Comparison of ENCODE assay signal across 23 mouse cellular contexts in the genomic region with DNA sequence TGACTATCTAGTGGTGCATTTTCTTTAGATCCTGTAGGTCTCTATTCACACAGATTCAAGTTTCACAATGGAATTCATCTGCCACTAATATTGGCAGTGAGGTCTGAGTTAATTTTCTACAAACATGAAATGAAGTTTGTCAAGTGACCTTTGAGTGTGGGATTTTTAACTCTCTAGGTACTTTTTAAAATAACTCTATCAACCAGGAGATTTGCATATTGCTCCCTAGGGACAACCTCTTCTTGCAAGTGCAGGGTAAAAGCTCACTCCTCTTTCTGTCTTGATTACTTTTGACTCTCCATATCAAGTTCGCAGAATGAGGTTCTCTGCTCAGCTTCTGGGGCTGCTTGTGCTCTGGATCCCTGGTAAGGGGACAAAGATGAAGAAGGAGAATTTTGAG.
DNase-seq lines count a peak whose midpoint lies in the region; ATAC-seq and TF ChIP-seq lines count a peak whose summit lies in the region.
"Had no signal": no experiment of that assay in that cellular context is flagged by ENCODE, and none has a peak within 500 bp of the region (broad histone marks: within the 10 kb centered on the region; RNA-seq: fewer than 3 reads in every experiment).

No protein-coding gene starts in this region.

- DNase-seq in spleen, postnatal 36 days (ENCODE audit: low spot score in 2 of 2): peak; percentile 5 to 40
- DNase-seq in spleen, postnatal 4 days (ENCODE audit: low spot score in 2 of 2): no peak
- DNase-seq in A20 (ENCODE audit: low read depth, low spot score) (peak; percentile 5), CH12.LX (ENCODE audit: extremely low read depth) (peak; percentile 89)
- DNase-seq in splenic B cell, adult 2 months (ENCODE audit: low read depth, low spot score): peak; percentile 58
- DNase-seq in layer of hippocampus, postnatal 25 days (ENCODE audit: extremely low spot score in 1 of 2, low spot score in 1 of 2): no peak
- DNase-seq in midbrain, embryonic 14.5 days: no peak
- DNase-seq: adrenal gland, adult 2 months; adrenal gland, adult 8-10 months; adrenal gland, postnatal 10 days; adrenal gland, postnatal 14 days; adrenal gland, postnatal 25 days; adrenal gland, postnatal 36 days; B cell, adult 2 months; cerebellum, adult 11 months; cerebellum, adult 11-12 months; cerebellum, adult 18-20 months; cerebellum, adult 2 months had no signal

- no peak for ATAC-seq in monocyte, adult 5-6 weeks (replicated peaks; ENCODE audit: insufficient number of reproducible peaks, low FRiP score, low TSS enrichment, poor library complexity, severe bottlenecking)
- no peak for ATAC-seq in midbrain, embryonic 14.5 days (ENCODE audit: low FRiP score, low TSS enrichment)
- ATAC-seq: activated CD4-positive, CD25-positive, alpha-beta regulatory T cell, adult 4 months; CD4-positive, CD25-positive, alpha-beta regulatory T cell, adult 4 months; Patski had no signal

- TF ChIP-seq EP300 in CH12.LX (IDR thresholded peaks at IDR 0.05; ENCODE audit: low read length): peak; percentile 69

- H3K4me3 ChIP-seq in CH12.LX (replicated peaks in 1 of 3; ENCODE audit: low read depth in 2 of 3, low read length in 2 of 3, poor library complexity in 1 of 3): no peak overlapping the region
- H3K4me3 ChIP-seq in midbrain, embryonic 14.5 days (replicated peaks; ENCODE audit: low read depth, low read length): no peak overlapping the region

- WGBS in midbrain, embryonic 14.5 days: 78% methylated on average over 1 of the region's 1 CpGs

- no peak overlapping the region for H3K9ac ChIP-seq in CH12.LX (ENCODE audit: insufficient read depth, low read depth)
- no peak overlapping the region for H3K9ac ChIP-seq in midbrain, embryonic 14.5 days (replicated peaks; ENCODE audit: low read length)

- H3K36me3 ChIP-seq in CH12.LX (replicated peaks in 1 of 2; ENCODE audit: control insufficient read depth in 1 of 2, insufficient read depth in 1 of 2, low read length in 1 of 2): no peaks in the 10 kb centered on the region
- no peaks in the 10 kb centered on the region for H3K36me3 ChIP-seq in splenic B cell, adult 2 months (ENCODE audit: control insufficient read depth, insufficient read depth, low read length, poor library complexity, severe bottlenecking)
- no peaks in the 10 kb centered on the region for H3K36me3 ChIP-seq in midbrain, embryonic 14.5 days (ENCODE audit: control insufficient read depth, insufficient read depth, low read length)
- H3K36me3 ChIP-seq: G1E had no signal

- no peak for TF ChIP-seq POLR2A in CH12.LX (IDR thresholded peaks at IDR 0.05; ENCODE audit: low read depth, low read length)

- no peaks in the 10 kb centered on the region for H3K9me3 ChIP-seq in CH12.LX (replicated peaks; ENCODE audit: low read length)
- no peaks in the 10 kb centered on the region for H3K9me3 ChIP-seq in midbrain, embryonic 14.5 days (ENCODE audit: control insufficient read depth, low read length)
- H3K9me3 ChIP-seq: G1E had no signal

- in situ Hi-C loops in CH12.LX (cut with MboI; ENCODE audit: low pct_ligation_motif_present, low pct_unique_long_range_greater_than_20kb, low sequenced_read_pairs): no loop called here

- H3K27ac ChIP-seq in CH12.LX (ENCODE audit: insufficient read depth, low read depth): no peak overlapping the region
- no peak overlapping the region for H3K27ac ChIP-seq in midbrain, embryonic 14.5 days (replicated peaks; ENCODE audit: low read depth, low read length)

- H3K27me3 ChIP-seq in CH12.LX (replicated peaks): no peaks in the 10 kb centered on the region
- H3K27me3 ChIP-seq in splenic B cell, adult 2 months (ENCODE audit: control insufficient read depth, insufficient read depth, low read length, poor library complexity, severe bottlenecking): no peaks in the 10 kb centered on the region; the same call in 1 of the 2 replicates
- H3K27me3 ChIP-seq in midbrain, embryonic 14.5 days (ENCODE audit: control insufficient read depth, insufficient read depth, low read length): no peaks in the 10 kb centered on the region
- H3K27me3 ChIP-seq: Patski had no signal

- TF ChIP-seq CTCF in CH12.LX (conservative IDR thresholded peaks at IDR 0.05 in 1 of 2, IDR thresholded peaks at IDR 0.05 in 1 of 2; ENCODE audit: low read depth in 2 of 2, low read length in 2 of 2): no peak

- dilution Hi-C loops in CH12.LX (cut with MboI; ENCODE audit: extremely low pct_ligation_motif_present, extremely low pct_unique_long_range_greater_than_20kb, low sequenced_read_pairs): no loop called here

- H3K79me2 ChIP-seq in CH12.LX (replicated peaks; ENCODE audit: control insufficient read depth, extremely low read depth, insufficient read depth, poor library complexity, severe bottlenecking): no peaks in the 10 kb centered on the region

- no peak for TF ChIP-seq RAD21 in CH12.LX (IDR thresholded peaks at IDR 0.05; ENCODE audit: low read depth, low read length)

- H3K4me2 ChIP-seq in CH12.LX (ENCODE audit: insufficient read depth, low read depth, poor library complexity, severe bottlenecking): no peak overlapping the region; the same call in 1 of the 2 replicates
- no peak overlapping the region for H3K4me2 ChIP-seq in midbrain, embryonic 14.5 days (ENCODE audit: low read length)

- H3K4me1 ChIP-seq in CH12.LX (ENCODE audit: control insufficient read depth in 1 of 2, insufficient read depth in 2 of 2): peaks cover 0 to 19% of the 10 kb centered on the region in 2 experiments; a peak in 2 of 4 replicates
- no peaks in the 10 kb centered on the region for H3K4me1 ChIP-seq in midbrain, embryonic 14.5 days (ENCODE audit: control insufficient read depth, insufficient read depth, low read length)

TF ChIP-seq in CH12.LX, 34 proteins besides CTCF, POLR2A, EP300 and RAD21:
- TF ChIP-seq ELF1 (IDR thresholded peaks at IDR 0.05; ENCODE audit: low read depth, low read length): no peak
- peak; percentile 49 for TF ChIP-seq ETS1 (conservative IDR thresholded peaks at IDR 0.05; ENCODE audit: low read depth, low read length)
- TF ChIP-seq MEF2A (IDR thresholded peaks at IDR 0.05; ENCODE audit: borderline replicate concordance, low read depth, low read length): 0 out of 2 replicates have a peak, but pooled peaks have one; percentile 49
- TF ChIP-seq ZKSCAN1 (IDR thresholded peaks at IDR 0.05; ENCODE audit: borderline replicate concordance, low read depth, low read length): no peak
- TF ChIP-seq MAFK (IDR thresholded peaks at IDR 0.05; ENCODE audit: insufficient replicate concordance, low read length): no peak
- peak; percentile 65 for TF ChIP-seq BHLHE40 (IDR thresholded peaks at IDR 0.05; ENCODE audit: low read depth, low read length)
- TF ChIP-seq UBTF (IDR thresholded peaks at IDR 0.05; ENCODE audit: low read depth, low read length): no peak
- TF ChIP-seq ZC3H11A (IDR thresholded peaks at IDR 0.05; ENCODE audit: low read depth, low read length): no peak
- no peak for TF ChIP-seq NELFE (IDR thresholded peaks at IDR 0.05; ENCODE audit: low read depth, low read length)

Comparison
In these comparisons a context has a peak if more than half of its experiments do, and no peak if none do; other contexts are left out.
1. DNase-seq: peak in spleen, postnatal 36 days (2 of 2), A20 (single experiment), CH12.LX (single experiment) and splenic B cell, adult 2 months (single experiment); none in spleen, postnatal 4 days (0 of 2), layer of hippocampus, postnatal 25 days (0 of 2) and midbrain, embryonic 14.5 days (single experiment).